Mouse (Mus musculus) embryo, embryonic 9.5 days (tissue): ENCODE results near the gene Mlx.
"Not testable (repeated sequence)": the region's sequence is repeated elsewhere in the genome, so short reads cannot be mapped to it uniquely, and the experiment has no call there.

Experiments used
- DNase-seq: peaks from one replicate; pipeline ENCODE4 v3.0.0-alpha.2; 2017; ENCODE audit errors: extremely low spot score

Mlx gene

DNA sequence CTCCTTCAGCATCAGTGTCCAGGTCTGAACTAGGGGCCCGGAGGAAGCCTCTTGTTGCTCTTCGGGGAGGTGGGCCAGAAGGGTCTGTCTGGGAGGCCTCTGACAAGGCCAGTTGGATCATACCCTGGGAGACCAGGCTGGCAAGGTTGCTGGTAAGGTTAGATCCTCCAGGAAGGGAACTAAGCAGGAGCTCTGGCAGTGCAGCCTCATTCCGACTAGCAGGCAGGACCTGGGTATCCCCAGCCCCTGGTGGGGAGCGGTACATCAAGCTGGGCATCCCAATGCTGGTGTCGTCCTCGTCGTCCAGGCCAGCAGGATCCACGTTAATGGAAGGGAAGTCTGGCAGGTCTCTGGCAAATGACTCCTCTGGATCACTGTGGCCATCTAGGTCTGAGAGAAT, 11.2 kb downstream of the Mlx start:
- no peak for DNase-seq

DNA sequence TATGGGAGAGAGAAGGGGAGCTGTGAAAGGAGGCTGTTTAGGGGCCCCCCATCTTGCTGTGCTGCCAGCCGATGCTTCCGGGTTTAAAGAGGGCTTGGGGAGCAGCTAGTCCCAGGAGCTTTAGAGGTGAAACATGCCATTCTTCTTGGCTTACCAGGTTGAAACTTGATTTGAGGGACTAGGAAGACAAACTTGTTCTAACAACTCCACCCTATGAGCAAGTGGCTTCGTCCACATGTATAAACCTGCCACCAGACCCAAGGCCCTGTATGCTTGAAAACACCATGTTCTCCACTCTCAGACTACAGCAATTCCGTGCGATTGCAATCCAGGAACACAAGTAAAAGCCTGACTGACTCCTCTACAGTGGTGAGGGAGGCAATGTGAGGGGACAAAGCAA, 15.9 kb downstream of the Mlx start:
- DNase-seq, result no peak

DNA sequence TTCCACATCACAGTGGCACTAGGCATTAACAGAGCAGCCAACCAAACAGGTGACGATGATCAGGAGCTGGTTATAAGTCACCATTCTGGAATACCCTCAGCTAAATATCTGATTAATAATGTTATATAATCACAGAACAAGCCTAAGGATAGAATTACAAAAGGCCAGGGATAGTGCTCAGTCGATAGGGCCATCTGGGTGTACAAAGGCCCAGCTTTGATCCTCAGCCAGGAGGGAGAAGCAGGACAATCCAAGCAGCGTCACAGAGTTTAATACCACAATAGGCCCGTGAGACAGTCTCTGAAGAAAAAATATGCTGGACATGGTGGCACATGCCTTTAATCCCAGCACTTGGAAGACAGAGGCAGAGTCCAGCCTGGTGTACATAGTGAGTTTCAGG, 22.3 kb downstream of the Mlx start:
- DNase-seq, result no peak

DNA sequence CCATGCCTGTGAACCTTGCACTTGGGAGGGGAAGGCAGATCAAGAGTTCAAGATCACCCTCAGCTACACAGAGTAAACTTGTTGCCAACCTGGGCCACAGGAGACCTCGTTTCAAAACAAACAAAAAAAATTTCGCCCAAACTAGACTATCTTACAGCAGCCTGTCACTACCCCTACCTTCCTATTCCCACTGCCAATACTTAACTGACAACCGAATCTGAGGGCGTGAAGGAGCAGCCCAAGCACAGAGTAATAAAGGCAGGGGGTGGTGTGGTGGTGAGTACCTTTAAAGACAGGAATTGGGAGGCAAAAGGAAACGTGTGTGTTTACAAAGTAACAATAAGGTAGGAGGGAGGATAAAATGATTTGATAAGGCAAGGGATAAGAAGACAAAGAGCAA, 23.6 kb downstream of the Mlx start:
- DNase-seq, result no peak

DNA sequence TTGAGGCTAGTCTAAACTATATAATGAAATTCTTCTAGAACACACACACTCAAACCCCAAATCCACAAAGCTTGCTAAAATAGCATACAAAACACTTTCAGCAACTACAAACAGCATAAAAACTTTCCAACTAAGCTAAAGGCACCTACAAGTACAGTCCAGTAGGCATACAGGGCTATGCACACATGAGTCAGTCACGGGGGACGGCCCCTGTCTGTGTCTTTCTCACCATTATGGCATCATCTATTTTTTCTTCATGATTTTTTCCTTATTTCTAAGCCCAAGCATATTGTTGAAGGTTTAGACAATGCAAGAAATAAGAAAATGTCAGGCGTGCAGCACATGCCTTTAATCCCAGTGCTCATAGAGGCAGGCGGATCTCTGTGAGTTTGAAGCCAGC, 24.1 kb downstream of the Mlx start:
- no peak for DNase-seq

DNA sequence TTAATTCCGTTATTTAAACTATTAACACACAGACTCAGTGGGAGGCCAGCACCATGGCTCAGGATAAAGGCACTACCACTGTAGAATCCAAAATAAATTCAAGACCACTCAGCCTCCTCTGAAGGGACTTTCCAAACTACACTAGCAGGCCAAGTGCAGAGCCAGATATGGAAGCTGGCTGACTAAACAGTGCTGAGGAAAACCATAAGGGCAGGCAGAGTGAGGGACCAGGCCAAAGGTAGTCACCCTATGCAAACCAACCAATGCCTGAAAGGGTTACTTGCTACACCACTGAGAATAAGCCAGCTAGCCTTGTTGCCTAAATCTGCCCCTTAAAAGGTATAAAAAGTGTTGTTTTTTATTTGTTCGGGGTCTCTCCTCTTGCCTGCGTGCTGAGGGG, 25.1 kb downstream of the Mlx start:
- no peak for DNase-seq

DNA sequence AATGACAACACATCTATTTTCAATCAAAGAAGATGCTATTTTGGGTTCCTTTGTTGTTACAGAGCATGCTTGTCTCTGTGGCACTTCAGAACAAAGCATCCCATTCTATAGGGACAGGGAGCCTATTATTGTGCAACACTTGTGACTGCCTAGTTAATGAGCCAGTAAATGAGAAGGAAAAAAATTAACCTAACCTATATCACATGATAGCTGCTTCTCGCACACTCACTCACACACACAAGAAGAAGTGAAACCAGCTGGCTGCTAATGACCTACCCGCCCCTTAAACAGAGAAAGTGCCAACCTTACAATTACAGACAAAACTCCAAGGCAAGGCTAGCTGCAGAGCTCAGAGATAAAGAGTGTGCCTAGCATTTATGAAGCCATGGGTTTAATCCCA, 28.5 kb downstream of the Mlx start:
- no peak for DNase-seq

DNA sequence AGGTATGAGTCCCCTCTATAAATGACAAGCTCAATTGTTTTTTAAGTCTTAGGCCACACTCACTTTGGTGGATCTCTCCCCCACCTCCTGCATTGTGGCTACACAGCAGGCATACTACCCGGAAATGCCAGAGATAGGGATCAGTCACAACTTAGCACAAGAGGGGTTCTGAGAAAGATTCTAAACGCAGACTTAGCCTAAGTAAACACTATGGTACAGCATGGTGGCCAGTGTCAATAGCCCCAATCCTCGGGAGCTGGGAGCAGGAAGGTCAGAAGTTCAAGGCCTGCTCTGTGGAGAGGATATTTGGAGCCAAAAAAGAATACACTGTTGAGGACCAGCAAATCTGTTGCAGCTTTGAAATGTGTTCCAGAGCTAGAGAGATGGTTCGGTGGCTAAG, 31.0 kb downstream of the Mlx start:
- no peak for DNase-seq

DNA sequence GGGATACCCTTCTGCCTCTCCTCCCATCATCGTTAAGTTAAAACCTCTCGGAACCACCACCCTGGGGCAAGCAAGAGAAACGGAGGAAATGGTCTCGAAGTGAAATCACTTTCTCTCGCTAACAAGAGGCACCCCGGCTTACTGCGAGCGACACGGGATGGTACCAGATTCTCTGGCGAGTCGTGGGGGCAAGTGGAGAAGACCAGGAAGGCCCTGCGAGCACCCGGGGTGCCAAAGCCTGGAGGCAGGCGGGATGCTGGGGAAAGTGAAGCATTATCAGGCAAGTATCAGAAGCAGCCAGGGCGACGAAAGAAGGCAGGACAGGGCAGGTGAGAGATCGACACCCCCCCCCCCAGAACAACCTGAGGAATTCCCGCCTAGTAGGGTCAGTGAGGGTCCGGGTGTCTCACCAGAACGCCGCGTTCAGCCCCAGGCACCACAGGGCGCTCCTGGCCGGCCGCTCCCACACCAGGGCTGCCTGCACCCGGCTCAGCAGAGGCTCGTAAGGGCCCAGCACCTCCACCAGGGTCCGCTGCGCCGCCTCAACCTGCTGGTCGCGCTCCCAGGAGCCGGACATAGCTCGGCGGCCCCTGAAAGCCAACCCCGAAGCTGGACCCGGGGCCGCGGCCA, 32.2 kb downstream of the Mlx start:
- no peak for DNase-seq

DNA sequence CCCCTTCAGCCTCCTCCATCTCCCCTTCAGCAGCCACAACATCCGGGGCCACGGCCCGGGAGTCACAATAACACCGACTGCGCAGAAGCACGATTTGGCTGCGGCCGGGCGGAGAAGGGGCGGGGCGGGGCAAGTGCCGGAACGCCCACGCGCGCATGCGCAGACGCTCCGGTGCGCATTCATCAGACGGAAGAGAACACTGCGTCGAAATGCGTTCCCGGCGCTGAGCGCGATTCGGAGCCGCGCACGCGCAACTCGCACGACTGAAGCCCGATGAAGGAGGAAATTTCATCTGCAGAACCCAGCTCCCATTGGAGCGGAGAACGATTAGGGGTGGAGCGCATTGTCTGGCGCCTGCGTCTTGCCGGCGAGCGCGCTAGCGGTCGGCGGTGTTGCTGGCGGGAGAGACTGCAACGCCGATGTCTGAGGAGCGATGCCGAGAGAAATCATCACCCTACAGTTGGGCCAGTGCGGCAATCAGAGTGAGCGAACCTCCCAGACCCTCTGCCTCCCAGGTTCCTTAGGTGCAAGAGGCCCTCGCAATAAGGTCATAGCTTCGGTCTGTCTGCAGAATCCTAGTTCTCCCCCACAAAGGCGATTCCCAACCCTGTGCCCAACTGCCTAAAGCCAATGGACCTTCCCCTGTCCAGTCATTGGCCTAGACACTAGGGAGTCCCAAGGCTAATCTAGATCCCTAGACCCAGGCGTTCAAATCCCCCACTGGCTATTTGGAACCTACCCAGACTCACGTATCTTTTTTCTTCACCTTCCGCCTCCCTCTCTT, 32.9 kb downstream of the Mlx start, which contains the start of the genes Retreg3 and Tubg1:
Gene Retreg3 (minus strand): TSS at position 133 of the 784 bp plus-strand sequence.
Gene Tubg1 (plus strand): TSS at position 178 of the 784 bp plus-strand sequence.
- peak; percentile 99 for DNase-seq

DNA sequence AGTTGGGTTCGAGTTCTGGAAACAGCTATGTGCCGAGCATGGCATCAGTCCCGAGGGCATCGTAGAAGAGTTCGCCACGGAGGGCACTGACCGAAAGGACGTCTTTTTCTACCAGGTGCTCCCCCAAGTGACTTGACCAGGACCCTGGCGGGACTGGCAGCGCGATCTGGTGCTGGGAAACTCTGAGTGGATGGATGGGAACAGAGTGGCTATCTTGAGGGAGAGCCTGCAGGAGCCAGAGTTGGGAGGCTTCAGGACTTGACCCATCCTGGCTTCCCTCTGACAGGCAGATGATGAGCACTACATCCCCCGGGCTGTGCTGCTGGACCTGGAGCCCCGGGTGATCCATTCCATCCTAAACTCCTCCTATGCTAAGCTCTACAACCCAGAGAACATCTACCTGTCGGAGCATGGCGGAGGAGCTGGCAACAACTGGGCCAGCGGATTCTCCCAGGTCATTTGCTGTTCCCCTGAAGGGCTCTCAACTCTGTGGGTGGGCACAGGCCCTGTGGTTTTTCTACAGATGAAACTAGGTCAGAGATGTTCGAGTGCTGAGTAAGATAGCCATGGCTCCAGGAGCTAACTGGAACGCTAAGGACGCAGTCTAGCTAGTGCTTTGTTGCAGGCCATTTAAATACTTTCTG, 33.6 kb downstream of the Mlx start:
- DNase-seq, result no peak

DNA sequence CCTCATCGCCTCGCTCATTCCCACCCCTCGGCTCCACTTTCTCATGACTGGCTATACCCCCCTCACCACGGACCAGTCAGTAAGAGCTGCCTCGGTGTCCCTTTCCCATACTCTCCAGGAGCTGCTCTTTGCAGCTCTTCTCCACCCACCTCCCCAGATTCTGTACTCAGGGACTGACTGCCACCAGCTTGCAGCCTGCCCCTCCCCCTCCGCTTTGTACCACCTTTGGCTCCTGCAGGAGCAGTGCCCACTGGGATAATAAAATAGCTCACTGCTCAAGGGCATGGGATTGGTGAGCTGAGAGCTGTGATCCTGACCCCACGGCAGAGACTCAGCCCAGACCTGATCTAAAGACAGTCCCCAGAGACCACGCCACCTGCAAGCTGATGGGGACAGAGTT, 37.4 kb downstream of the Mlx start:
- not testable (repeated sequence) for DNase-seq

DNA sequence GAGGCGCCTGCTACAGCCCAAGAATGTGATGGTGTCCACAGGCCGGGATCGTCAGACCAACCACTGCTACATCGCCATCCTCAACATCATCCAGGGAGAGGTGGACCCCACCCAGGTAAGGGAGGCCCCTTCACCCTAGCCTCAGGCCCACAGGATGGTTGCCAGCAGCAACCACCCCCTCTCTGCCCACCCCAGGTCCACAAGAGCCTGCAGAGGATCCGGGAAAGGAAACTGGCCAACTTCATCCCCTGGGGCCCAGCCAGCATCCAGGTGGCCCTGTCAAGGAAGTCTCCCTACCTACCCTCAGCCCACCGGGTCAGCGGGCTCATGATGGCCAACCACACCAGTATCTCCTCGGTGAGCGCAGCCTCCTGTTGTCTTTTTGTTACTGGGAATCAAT, 37.9 kb downstream of the Mlx start:
- not testable (repeated sequence) for DNase-seq

DNA sequence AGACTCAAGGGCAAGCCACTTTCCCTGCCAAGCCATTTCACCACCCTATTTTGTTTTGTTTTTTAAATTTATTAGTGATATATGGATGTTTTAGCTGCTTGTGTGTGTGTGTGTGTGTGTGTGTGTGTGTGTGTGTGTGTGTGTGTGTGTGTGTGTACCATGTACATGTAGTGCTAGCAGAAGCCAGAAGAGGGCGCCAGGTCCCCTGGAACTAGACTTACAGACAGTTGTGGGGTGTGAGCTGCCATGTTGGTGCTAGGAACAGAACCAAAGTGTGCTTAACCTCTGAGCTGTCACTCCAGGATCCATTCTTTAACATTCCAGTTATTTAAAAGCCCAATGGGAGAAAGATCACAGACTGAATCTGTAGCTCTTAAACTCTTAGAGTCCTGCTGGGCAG, 40.0 kb downstream of the Mlx start:
- no peak for DNase-seq

DNA sequence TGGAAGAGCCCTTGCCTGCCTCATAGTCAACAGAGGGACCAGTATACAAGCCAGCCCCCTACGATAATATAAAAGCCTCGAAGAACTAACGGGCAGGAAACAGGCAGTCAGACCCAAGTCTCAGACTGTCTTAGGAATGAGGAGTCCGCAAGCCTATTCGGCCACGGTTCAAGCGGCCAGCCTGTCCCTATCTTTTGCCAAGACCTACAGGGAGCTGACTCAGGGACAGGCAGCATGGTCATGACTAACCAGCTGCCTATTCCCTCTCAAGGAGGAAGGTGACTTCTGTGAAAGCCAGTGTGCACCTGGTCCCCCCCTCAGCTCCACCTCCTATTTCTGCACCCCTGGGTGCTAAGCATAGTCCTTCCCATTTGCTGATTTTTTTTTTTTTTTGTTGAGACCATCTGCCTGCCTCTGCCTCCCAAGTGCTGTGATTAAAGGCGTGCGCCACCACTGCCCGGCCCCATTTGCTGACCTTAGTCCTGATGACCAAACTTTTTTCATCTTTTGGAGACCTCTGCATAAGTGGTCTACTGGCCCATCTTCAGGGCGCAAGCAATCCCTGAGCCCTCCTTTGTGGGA, 42.0 kb downstream of the Mlx start:
- DNase-seq, result no peak

DNA sequence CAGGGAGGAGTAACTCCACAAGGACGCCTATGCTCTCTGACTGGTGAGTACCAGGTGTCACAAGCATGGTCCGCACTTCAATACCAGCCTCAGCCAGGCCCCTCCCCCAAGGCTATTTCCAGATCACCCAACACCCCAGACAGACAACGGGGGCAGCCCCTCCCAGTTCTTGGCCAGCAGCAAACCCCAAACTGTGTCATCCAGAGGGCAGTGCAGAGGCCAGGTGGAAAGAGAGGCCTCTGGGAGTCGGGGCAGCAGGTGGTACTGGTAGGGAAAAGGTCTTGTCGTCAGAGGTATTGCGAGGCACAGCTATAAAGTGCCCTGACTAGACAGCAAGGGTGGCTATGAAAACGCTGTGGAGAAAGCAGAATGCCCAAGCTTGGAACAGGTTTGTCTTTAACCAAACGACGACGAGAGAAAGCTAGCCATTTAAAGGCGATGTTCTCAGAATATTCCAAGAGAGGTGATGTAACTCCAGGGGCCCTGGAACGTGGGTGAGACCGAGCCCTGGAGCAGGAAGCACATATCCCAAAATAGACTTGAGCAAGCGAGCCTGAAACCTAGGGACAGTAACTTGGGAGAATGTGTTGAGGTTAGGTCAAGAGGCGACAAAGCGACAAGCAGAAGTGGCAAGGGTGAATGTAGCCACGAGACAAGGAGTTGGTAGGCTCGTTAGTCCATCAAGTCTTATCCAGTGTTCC, 43.1 kb downstream of the Mlx start:
- no peak for DNase-seq

DNA sequence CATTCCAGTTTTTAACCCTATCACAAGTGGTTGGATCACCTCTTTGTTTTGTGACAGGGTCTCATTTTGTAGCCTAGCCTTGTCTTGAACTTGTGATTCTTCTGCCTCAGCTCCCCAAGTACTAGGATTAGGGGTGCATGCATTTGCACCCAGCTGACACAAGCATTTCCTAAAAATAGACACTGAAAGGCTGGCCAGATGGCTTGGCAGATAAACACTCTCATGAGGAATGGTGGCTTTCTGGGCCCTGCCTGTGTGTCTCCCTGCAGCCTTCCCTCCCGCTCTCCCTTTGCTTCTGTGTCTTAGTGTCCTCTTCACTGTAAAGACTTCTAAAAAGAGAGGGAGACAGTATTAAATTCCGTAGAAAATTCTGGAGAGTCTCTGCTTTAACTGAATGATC, 44.1 kb downstream of the Mlx start:
- no peak for DNase-seq

DNA sequence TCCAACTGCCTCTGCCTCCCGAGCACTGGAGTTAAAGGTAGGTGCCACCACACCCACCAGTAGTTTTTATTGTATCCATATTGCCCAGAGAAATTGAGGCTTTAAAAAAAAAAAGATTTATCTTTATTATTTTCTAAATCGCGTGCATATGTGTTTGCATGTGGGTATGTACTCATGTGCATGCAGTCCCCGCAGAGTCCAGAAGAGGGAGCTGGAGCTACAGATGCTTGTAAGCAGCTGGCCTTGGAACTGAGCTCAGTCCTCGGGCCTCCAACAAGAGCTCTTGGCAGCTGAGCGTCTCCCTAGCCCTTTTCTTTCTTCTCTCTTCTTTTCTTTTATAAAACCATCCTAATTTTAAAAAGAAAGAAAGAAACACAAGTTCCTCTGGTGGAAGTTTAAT, 44.6 kb downstream of the Mlx start:
- no peak for DNase-seq

DNA sequence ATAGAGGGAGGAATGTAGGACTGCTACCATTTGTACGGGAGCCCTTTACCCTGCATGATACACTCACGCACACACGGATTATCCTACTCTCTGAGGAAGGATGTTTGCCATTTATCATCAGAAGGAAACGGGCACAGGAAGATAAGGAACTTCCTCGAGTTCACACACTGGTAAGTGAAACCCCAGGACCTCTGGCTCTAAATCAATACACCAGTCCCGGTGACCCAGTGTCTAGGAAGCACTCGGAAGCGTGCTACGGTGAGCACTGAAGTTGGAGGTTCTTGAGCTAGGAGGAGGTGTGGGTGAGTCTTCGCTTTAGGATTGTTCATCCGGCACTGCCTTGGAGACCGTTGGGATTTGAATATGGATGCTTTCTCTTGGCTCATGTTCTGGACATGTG, 46.0 kb downstream of the Mlx start:
- DNase-seq, result no peak

DNA sequence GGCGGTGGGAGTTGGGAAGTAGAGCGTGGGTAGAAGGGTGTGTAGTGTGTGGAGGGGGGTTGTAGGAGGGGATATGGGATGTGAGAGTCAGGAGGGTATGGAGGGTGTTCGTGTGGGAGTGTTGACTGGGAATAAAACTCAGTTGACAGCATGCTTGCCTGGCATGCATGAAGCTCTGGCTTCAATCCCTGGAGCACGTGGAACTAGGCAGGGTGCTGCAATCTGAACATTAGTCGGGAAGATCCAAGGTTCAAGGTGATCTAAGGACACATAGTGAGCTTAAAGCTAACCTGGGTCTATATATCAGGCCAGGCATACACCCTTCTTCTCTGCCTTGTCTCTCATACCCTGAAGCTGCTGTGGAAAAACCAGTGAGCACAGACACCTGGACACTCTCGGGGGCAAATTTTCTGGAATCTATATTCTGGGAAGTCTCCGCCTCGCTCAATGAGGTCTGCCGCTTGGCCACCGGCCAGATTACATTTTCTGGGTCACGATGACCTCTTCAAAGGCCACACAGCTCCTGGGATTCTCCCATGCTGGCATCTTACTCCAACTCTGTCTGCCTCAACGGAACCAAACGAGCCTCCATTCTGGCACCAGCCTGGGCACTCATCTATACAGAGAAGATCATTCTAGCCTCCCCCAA, 47.3 kb downstream of the Mlx start:
- DNase-seq, result no peak

DNA sequence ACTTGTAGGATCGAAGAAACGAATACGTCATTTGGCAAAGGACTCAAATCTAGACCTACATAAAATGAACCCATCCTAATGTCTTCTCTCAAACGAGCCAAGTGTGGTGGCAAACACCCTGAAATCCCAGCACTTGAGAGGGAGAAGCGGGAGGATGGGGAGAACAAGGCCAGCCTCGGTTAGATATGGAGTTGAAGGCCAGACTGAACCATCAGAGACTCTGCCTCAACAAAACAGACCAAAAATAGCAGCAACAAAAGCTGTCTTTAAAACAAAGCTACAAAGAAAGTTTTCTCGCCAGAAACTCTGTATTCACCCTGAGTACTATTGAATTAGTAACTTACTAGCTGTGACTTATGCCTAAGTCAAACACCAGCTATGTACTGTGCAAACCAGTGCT, 49.9 kb downstream of the Mlx start:
- no peak for DNase-seq
